In the genomic region with DNA sequence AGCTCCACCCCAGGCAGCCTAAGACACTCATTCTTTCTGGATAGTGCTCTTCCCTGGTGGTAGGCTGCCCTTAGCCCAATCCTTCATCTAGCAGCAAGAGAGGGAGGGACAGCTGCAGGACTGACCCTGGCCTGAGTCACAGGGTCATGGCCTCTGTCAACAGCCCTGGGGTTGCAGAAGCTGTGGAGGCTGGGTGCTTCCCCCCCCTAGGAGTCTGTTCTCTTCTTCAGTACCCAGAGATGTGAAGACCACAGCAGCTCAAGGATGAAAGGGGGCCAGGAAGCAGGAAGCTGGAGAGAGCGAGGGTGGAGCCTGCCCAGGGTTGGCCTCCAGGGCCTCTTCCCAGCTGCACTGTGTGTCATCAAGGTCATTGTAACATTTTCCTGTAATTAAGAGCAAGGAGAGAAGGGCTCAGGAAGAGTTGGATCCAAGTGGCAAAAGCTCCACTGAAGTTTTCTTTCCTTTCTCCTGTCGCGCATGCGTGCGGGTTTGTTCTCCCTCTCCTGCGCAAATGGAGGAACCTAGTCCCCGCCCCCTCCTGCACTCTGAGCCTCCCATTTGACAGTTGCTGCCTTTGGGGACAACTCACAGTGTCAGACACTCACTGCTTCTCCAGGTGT, we compare ENCODE assay signal across 7 mouse cellular contexts. TPM values are rescaled to one million over a fixed set of nuclear protein-coding genes. Genes with fewer than 3 reads are reported as not detected.
DNase-seq lines count a peak whose midpoint lies in the region; ATAC-seq and TF ChIP-seq lines count a peak whose summit lies in the region.

No protein-coding gene starts in this region.

- peak; percentile 48 for DNase-seq in adrenal gland, adult 18-20 months (ENCODE audit: low spot score in 2 of 2)
- peak; percentile 80 to 86 for DNase-seq in thymus, postnatal 36 days
- no peak for DNase-seq in layer of hippocampus, adult 9-10 months (ENCODE audit: low spot score)

- peaks cover 55% of the 10 kb centered on the region for H3K4me1 ChIP-seq in E14TG2a.4 (replicated peaks; ENCODE audit: low read depth, low read length)
- H3K4me1 ChIP-seq in heart, embryonic 15.5 days (replicated peaks): peaks cover 26% of the 10 kb centered on the region
- H3K4me1 ChIP-seq in liver, embryonic 16.5 days (ENCODE audit: control insufficient read depth, low read depth, low read length): peaks cover 19% of the 10 kb centered on the region
- peaks cover 6% of the 10 kb centered on the region; the same call in 1 of the 2 replicates for H3K4me1 ChIP-seq in hindbrain, embryonic 12.5 days

- 37% methylated on average over 7 of the region's 7 CpGs for WGBS in heart, embryonic 15.5 days
- WGBS in liver, embryonic 16.5 days (ENCODE audit: insufficient replicate concordance): 34% methylated on average over 7 of the region's 7 CpGs
- 45% methylated on average over 7 of the region's 7 CpGs for WGBS in hindbrain, embryonic 12.5 days

- H3K27me3 ChIP-seq in E14TG2a.4 (ENCODE audit: insufficient read depth, low read length): peaks cover 13% of the 10 kb centered on the region
- H3K27me3 ChIP-seq in heart, embryonic 15.5 days: no peaks in the 10 kb centered on the region
- no peaks in the 10 kb centered on the region for H3K27me3 ChIP-seq in liver, embryonic 16.5 days (ENCODE audit: control insufficient read depth, insufficient read depth, low read depth, low read length)
- H3K27me3 ChIP-seq in hindbrain, embryonic 12.5 days: no peaks in the 10 kb centered on the region

- H3K9me3 ChIP-seq in E14TG2a.4 (ENCODE audit: low read length): no peaks in the 10 kb centered on the region
- no peaks in the 10 kb centered on the region for H3K9me3 ChIP-seq in heart, embryonic 15.5 days (replicated peaks)
- no peaks in the 10 kb centered on the region for H3K9me3 ChIP-seq in liver, embryonic 16.5 days (replicated peaks; ENCODE audit: control insufficient read depth, low read length)
- H3K9me3 ChIP-seq in hindbrain, embryonic 12.5 days (replicated peaks): no peaks in the 10 kb centered on the region

- TF ChIP-seq CTCF in E14TG2a.4 (conservative IDR thresholded peaks at IDR 0.05; ENCODE audit: low read length): no peak

- no peaks in the 10 kb centered on the region for H3K36me3 ChIP-seq in E14TG2a.4 (ENCODE audit: insufficient read depth, low read length)
- no peaks in the 10 kb centered on the region for H3K36me3 ChIP-seq in heart, embryonic 15.5 days
- H3K36me3 ChIP-seq in liver, embryonic 16.5 days (ENCODE audit: control insufficient read depth, insufficient read depth): no peaks in the 10 kb centered on the region
- no peaks in the 10 kb centered on the region for H3K36me3 ChIP-seq in hindbrain, embryonic 12.5 days

- peak; percentile 32; the same call in 1 of the 2 replicates for ATAC-seq in heart, embryonic 15.5 days (replicated peaks; ENCODE audit: insufficient number of reproducible peaks, insufficient read depth, low FRiP score, low read depth)
- peak; percentile 31 for ATAC-seq in liver, embryonic 16.5 days (ENCODE audit: low read depth)
- ATAC-seq in hindbrain, embryonic 12.5 days (ENCODE audit: low FRiP score): no peak

- H3K9ac ChIP-seq in heart, embryonic 15.5 days: no peak overlapping the region
- H3K9ac ChIP-seq in liver, embryonic 16.5 days (ENCODE audit: low read depth, low read length): 0 out of 2 replicates have a peak overlapping the region, but pooled peaks have one; percentile 16
- H3K9ac ChIP-seq in hindbrain, embryonic 12.5 days: no peak overlapping the region

- 0 out of 2 replicates have a peak overlapping the region, but pooled peaks have one; percentile 39 for H3K4me3 ChIP-seq in E14TG2a.4 (replicated peaks; ENCODE audit: low read length)
- H3K4me3 ChIP-seq in heart, embryonic 15.5 days: no peak overlapping the region
- H3K4me3 ChIP-seq in liver, embryonic 16.5 days (ENCODE audit: low read depth, low read length): no peak overlapping the region; the same call in 1 of the 2 replicates
- no peak overlapping the region for H3K4me3 ChIP-seq in hindbrain, embryonic 12.5 days

- H3K27ac ChIP-seq in heart, embryonic 15.5 days: peak overlapping the region; percentile 57
- H3K27ac ChIP-seq in liver, embryonic 16.5 days (ENCODE audit: low read length): peak overlapping the region; percentile 55
- no peak overlapping the region for H3K27ac ChIP-seq in hindbrain, embryonic 12.5 days

- H3K4me2 ChIP-seq in heart, embryonic 15.5 days: 0 out of 2 replicates have a peak overlapping the region, but pooled peaks have one; percentile 24
- H3K4me2 ChIP-seq in liver, embryonic 16.5 days (ENCODE audit: low read depth, low read length): peak overlapping the region; percentile 42
- no peak overlapping the region; the same call in 1 of the 2 replicates for H3K4me2 ChIP-seq in hindbrain, embryonic 12.5 days (replicated peaks)

RNA-seq across cellular contexts. Expression of a gene that starts 10.2 kb away (rescaled TPM):
- total RNA-seq in adrenal gland, adult 18-20 months (2021): 10 to 100 TPM; 28.2 to 29.1 TPM
- 9.2 and 12.5 TPM in 2 replicates for polyA plus RNA-seq in heart, embryonic 15.5 days (2015; fragmentation: Nextera tagmentation; extraction: Ambion mirVana)
- 6.8 and 8.1 TPM in 2 replicates for polyA plus RNA-seq in liver, embryonic 16.5 days (2015; fragmentation: Nextera tagmentation; extraction: Ambion mirVana)
- 13.8 and 14.1 TPM in 2 replicates for polyA plus RNA-seq in hindbrain, embryonic 12.5 days (2016; fragmentation: Nextera tagmentation; extraction: Ambion mirVana)

RNA-seq across cellular contexts. Expression of a gene that starts 18.1 kb away (rescaled TPM):
- 10 to 100 TPM; 40.6 to 68.6 TPM for total RNA-seq in adrenal gland, adult 18-20 months (2021)
- polyA plus RNA-seq in heart, embryonic 15.5 days (2015; fragmentation: Nextera tagmentation; extraction: Ambion mirVana): 13.2 and 17.9 TPM in 2 replicates
- polyA plus RNA-seq in liver, embryonic 16.5 days (2015; fragmentation: Nextera tagmentation; extraction: Ambion mirVana): 4.7 and 4.8 TPM in 2 replicates
- 26.0 and 28.1 TPM in 2 replicates for polyA plus RNA-seq in hindbrain, embryonic 12.5 days (2016; fragmentation: Nextera tagmentation; extraction: Ambion mirVana)
